Mouse (Mus musculus): ENCODE measurements at regions not wholly inside any gene's neighbourhood (a gene's known extent, or its start where the extent isn't known, plus 50 kb on each side); places are given as distances from the start of the nearest gene placed in this dataset.
"Not testable (repeated sequence)": the region's sequence is repeated elsewhere in the genome, so short reads cannot be mapped to it uniquely, and the experiment has no call there.

DNA sequence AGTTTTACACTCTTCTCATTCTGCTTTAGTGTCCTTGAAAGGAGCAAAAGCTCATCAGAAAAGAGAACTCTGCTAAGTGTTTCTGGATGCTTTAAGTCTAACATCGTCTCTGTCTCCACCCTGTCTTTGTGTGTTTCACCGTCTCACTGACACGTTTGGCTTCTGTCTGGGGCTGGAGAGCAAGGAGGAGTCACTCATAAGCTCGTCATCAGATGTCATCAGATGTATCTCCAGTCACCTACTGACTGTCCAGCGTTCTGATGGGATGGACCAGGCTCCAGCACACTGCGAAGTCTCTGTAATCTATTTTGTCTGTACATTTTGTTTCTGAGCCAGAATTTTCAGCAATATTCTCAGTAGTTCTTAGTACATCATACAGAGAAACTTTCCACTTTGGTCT lies 283.4 kb upstream of the Arglu1 start:
- no peak for DNase-seq

DNA sequence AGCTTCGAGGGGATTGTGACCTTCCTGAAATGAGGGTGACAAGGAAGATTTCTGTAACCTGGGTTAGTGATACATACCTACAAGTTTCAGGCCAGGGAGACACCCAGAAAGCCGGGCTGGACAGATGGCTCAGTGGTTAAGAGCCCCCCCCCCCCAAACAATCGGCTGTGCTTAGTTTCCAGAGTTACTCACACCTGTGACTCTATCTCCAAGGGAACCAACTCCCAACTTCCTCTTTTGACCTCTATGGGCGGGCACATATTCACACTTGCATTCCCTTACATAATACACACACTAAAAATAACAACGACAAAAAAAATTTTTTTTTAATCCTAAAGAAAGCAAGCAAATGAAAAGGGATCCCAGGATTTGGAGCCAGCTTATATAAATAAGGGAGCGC lies 283.0 kb upstream of the Arglu1 start:
- DNase-seq: no peak

DNA sequence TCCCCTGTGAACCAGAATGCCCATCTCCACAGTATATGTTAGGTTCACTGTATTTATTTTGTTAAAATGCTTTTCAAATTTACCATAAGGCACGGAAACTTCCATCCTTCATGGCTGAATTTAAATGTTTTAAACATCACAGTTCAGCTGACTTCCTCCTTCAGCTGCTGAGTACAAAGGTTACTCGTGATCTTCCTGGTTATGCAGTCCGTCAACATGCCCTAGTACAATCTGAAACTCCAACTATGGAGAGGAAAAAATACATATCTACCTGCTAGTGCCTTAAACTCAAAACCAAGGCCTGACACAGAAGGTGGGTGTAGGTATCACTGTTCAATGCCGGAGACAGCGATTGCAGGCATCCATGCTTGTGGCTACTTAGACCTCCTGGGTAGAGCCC lies 280.5 kb upstream of the Arglu1 start:
- no peak for DNase-seq

DNA sequence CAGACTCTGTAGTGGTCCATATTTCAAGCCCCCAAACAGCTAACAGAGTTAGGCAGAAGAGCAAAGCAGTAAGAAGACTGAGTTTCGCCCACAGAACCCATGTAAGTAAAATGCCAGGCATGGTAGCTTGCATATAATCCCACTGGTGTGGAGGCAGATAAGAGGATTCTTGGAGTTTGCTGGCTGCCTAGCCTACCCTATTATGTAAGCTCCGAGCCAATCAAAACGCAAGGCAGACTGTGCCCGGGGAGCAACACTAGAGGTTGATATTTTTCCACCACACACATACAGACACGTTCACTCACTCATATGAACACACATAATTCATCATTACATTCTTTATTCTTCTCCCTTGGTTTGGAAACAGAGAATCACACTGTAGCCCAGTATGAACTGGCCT lies 280.0 kb upstream of the Arglu1 start:
- DNase-seq: no peak

DNA sequence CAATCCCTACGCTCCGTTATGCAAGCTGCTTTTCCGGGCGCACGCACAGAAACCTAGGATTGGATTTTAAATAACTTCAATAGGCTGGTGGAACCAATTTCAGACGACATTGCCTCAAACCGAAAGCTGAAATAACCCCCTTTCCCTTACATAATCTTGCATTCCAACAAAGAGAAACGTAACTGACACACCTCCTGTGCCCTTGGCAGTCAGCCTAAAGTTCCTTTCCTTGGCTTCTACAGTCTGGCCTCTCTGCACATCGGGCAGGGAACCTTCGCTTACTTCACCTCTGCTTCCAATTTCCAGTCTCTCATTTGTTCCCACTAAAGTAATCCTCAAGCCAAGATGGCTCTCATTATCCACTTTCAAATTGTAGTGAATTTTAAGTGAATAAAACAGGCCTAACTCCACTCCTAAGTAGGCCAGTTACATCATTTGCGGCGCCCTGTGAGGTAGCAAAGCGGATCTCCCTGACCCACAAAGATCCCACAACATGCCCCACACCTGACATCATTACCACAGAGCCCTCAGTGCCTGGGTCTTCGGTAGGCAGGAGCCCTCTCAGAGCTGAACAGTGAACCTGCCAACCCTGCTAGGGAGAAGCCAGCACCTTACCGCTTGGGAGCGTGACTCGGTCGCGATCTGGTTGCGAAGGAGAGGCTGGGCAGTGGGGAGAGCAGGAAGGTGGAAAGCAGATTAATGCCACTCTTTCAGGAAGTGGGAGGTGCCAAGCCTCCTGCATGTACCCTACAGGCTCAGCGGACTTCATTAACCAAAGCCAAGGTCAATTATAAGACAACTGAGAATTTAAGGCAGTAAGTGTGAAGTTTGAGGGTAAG lies 279.0 kb upstream of the Arglu1 start:
- no peak for DNase-seq

DNA sequence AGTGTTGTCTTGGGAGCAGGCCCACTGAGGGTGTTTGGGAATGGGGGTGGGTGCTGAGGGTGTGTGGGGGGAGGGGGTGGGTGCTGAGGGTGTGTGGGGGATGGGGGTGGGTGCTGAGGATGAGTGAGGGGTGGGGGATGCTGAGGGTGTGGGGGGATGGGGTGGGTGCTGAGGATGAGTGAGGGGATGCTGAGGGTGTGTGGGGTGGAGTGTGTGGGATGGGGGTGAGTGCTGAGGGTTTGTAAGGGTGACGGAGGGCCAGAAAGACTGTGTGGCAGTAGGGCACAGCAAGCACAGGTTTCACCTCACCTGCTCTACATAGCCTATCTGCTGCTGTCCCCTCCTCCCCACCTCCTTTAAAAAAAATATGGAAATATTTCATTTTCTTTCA lies 276.3 kb upstream of the Arglu1 start:
- DNase-seq: no peak

DNA sequence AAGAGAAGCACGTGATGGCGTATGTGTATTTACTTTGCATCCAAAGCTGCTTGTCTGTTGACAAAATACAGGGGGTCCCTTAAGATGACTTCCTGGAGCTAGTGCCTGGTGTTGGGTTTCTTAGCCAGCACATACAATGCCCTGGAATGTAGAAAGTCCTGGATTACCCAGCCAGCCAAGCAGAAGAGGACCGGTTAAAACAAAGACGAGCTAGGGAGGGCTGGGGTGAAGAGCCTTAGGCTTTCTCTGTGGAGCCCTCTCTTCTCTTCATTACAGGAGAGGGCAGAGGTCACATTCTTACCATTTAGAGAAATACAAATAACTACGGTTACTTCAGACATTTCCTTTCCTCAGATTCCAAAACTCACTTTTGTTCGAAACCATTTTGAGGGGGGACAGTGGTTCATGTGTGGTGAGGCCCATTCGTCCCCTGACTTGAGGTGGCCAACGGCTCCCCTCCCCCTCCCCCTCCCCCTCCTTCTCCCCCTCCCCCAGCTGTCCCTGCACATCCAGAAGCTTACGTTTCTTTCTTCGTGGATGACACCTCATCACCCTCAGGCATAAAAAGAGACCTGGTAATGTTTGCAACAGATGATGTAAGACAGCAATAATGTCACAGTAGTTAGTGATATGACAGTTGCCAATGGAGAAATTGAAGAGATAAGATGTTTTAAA lies 275.8 kb upstream of the Arglu1 start:
- no peak for DNase-seq

DNA sequence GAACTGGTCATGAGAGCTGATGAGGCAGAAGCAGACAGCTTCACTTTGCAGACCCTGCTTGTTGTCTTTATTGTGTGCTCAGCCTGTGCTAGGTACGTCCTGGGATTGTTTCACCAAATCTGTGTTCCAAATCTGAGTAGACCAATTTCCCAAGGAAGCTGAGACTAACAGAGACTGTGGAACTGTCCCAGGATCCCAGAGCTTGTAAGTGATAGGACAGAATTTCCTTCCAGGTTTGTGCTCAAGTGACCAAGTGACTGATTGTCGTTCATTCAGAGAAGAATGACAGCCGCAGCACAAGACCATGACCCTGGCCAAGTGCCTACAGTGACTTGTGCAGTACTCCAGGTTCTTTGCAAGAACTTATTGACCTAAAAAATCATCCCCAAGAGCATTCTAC lies 269.9 kb upstream of the Arglu1 start:
- no peak for DNase-seq

DNA sequence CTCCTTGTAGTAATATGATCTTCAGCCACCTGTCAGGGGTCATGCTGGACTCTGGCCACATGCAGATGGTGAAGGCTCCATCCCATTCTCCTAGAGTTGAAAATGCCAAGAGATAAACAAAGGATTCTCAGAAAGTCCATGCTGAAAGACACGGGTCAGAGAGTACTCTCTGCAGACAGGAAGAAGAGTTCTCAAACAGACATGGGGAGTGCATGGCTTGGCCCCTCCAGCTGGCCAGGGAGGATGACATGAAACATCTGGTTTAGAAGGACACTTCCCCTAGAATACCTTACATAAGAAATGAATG lies 269.4 kb upstream of the Arglu1 start:
- no peak for DNase-seq

DNA sequence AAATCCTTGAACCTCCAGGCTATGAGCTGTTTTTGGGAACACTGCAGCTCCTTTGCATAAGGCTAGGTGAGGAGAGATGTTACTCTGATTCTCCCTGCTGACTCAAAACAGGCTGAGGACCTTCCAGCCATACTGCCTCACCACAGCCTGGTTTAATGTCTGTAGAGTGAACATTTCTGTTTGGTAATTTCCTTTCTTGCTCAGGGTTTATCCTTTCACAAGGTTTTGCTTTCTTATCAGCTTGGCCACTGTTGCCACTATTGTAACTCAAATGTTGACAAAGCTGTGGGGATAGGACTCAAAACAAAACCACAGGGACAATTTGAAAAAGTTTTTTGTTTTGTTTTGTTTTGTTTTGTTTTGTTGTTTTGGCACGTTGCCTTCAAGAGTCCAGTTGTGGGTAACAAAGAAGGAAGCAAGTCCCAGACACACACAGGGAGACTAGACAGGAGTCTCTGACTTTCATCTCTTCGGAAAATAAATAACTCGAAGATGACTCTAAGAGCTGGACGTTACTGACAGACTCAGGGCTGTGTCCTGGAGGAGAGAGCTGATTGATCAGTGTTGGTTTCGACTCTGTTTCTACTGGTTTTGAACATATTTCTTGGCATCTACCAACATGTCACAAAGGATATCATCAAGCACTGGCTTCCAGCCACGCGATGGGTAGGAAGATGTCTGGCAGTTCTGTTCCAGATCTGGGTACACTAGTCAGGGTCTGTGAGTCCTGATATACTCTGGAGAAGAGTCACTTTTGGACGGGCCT lies 268.9 kb upstream of the Arglu1 start:
- no peak for DNase-seq

DNA sequence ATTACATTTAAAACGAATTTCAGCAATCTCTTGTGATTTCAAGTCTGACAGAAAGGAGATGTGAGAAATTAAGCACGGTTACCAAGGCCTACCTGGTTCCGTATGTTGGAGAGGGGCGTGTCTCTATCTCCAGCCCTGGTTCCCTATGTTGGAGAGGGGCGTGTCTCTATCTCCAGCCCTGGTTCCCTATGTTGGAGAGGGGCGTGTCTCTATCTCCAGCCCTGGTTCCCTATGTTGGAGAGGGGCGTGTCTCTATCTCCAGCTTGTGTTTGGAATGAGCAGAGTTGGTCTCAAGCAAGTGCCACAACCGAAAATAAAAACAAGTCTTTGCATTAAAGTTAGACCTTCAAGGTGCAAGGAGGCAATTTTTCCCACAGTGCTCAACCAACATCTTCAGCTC lies 267.8 kb upstream of the Arglu1 start:
- not testable (repeated sequence) for DNase-seq

DNA sequence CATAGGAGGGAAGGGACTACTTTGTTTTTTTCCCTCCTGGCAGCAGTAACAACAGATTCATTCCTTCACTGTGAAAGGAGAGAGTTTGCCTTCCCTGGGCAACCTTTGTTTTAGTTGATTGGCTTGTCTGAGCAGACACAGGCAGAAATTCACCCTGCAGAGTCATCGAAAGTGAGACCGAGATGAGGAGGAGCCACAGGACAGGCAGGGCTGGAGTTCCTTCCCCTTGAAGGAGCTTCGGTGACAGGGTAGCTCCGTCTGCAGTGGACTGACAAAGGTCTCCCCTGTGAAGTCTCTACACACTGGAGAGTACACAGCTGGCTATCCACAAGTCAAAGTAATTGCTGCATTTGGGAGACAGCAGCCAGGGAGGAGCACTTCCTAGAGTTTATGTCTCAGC lies 261.9 kb upstream of the Arglu1 start:
- no peak for DNase-seq

DNA sequence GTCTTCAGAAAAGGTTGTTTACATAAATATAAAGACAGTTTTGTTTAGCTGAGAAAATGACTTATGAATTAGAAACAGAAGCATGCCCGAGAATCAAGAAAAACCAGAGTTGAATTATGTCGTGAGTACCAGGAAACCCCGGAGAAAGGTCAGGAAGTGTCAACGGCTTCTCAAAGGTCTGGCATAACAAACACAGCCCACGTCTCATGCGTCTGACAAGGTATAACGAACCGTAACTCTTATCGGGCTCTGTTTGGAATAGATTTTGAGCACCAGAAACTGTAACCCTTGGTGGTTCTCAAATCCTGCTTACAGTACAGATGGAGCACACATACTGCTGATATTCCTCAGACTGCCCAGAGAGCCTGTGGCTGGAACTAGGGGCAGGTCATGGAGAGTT lies 260.9 kb upstream of the Arglu1 start:
- no peak for DNase-seq

DNA sequence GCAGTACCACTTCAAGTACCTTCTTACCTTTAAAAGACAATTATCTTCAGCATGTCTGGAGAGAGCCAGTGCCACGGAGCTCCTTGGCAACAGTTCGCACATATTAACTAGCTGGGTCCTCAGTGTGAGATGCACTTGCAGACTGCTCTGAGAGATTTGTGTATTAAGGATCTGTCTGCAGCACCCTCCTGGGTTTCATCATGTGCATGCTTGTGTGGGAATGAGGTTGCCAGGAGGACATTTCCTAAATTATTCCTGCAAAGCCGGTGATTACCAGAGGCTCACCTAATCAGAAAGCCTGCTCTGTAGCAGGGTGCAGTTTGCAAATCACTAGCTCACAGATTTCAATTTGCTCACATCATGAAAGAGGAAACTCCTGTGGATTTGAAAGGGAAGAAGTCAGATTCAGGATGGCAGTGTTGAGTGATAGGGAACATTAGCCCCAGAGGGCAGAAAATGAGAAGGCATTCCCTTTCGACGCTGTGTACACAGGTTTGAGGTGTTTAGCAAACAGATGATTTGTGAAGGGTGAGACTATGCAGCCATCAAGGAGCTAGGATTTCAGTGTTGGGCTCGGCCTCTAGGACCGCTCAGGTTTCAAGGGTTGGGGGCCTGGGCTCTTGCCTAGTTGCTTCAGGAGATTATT lies 257.3 kb upstream of the Arglu1 start:
- DNase-seq: no peak

DNA sequence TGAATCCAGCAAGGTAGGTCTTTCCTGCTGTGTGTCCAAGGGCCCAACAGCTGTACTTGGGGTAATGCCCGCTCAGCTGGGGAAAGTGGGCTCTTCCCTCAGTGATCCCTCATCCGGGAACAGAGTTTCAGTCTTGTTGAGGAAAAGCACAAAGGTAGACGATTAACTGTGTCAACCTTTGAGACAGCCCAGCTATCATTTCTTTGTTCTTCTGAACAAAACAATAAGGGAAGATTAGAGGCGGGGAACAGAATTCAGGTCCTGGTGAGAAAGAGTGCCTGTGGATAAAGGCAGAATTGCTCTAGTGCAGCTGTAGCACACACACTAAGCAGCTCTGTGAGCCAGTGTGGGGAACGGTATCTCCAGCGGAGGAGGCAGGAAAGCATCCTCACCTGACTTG lies 252.7 kb upstream of the Arglu1 start:
- no peak for DNase-seq

DNA sequence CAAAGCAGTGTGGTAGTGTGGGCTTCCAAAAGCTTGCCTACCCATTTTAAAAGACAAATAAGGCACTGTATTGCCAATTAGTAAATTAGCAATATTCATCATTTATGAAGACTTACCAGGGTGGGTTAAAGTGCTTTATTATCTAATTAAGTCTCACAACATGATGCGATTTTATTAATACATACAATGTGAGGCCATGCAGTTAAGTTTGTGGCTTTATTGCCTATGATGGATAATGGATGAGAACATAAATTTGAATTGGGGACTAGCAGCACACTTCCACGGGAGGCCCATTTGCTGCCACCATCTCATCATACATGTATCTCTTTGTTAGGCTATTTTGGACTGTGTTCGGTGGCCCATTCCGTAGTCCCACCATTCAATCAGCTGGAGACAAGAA lies 250.6 kb upstream of the Arglu1 start:
- no peak for DNase-seq

DNA sequence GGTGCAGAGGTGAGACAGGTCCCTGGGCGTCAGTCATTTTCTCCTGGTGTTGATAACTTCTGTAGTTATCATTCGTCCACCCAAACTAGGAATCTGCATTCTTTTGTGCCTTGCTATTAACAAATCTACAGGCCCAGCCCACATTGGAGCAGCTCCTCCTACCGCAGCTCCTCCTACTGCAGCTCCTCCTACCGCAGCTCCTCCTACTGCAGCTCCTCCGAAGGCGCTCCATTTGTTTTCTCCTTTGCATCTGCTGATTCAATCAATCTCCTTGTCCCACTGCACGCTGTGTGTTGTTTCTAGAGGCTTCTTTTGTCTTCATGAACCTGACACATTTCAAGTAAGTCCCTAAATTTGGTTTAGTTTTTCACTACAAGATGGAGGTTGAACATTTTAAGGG lies 248.2 kb upstream of the Arglu1 start:
- no peak for DNase-seq

DNA sequence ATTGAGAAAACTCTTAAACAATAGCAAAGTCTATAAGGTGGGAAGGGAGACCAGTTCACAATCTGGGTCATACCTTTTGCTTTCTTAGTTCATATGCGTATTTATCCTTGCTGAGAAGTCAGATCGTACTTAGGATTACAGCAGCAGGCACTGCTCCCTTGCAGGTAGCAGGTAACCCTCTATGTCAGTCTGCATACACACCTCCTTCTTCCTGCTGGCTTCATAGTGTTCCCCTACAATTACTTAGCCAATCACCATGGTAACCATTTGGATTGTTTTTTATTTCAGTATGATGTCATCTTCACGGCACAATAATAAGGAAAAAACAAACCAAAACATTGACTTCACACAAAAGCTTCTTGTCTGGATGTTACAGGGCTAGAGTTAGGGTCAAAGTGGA lies 242.1 kb upstream of the Arglu1 start:
- DNase-seq: no peak

DNA sequence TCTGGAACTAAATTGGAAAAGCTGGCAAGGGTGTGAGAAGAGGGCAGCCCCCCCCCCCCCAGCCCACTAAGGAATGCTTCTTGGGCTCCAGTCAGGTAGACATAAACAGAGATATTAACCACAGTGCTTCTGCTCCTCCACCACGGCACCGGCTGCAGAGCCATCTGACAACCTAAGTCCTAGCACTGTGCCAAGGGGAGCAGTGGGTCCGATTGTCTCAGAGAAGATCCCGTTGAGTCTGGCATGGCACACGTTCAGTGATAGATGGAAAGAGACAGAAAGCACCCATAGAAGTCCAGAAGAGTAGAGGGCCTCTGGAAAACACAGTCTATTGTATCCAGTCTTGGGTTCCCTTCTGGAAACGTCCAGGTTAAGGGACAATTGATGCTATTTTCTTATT lies 241.4 kb upstream of the Arglu1 start:
- DNase-seq: no peak

DNA sequence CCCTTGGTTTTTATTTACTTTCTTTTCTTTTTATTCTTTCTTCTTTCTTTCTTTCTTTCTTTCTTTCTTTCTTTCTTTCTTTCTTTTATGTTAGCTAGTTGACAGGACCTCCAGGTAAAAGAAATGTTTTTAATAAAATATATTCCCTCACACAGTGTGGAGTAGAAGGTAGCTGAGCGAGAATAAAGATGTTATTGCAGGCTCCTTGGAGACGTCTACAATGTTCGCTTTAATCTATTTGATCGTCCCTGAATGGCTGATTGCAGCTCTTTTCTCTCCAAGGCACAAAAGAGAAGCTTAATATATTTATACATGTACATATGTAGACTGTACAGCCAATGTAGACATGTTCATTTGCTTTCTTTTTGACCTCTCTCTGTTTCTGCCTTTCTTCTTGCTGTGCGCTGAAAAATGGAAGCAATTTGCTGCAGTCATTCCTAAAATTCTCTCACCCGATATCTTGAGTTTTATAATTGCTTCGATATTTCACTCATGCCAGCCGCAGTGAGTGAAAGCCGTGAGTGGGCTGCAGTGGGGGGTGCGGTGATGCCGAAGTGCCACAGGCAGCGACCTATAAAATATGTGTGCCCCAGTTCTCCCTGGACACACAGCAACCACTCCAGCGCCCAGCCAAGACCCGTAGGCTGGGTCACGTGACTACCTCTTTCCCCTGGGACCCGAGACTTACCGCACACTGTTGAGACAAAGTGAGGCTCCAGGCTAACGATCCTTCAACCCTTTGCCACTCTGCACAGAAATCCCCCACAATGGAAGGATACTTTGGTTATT lies 237.9 kb upstream of the Arglu1 start:
- DNase-seq: no peak

DNA sequence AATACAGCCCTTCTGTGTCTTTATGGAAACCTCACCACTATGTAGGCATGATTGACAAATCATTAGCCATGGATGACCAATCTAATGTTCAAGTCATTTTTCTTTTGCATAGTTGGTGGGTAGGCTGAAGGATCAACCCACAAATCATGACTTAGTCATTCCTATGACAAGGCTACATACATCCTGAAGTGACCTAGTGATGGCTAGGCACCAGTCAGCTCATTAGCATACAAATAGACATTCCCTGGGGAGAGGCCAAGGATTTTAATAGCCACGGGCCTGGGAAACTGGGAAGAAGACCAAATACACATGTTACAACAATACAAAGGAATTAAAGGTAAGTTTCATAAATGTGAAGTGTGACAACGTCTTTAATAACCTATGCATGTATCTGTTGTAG lies 231.1 kb upstream of the Arglu1 start:
- DNase-seq: no peak

DNA sequence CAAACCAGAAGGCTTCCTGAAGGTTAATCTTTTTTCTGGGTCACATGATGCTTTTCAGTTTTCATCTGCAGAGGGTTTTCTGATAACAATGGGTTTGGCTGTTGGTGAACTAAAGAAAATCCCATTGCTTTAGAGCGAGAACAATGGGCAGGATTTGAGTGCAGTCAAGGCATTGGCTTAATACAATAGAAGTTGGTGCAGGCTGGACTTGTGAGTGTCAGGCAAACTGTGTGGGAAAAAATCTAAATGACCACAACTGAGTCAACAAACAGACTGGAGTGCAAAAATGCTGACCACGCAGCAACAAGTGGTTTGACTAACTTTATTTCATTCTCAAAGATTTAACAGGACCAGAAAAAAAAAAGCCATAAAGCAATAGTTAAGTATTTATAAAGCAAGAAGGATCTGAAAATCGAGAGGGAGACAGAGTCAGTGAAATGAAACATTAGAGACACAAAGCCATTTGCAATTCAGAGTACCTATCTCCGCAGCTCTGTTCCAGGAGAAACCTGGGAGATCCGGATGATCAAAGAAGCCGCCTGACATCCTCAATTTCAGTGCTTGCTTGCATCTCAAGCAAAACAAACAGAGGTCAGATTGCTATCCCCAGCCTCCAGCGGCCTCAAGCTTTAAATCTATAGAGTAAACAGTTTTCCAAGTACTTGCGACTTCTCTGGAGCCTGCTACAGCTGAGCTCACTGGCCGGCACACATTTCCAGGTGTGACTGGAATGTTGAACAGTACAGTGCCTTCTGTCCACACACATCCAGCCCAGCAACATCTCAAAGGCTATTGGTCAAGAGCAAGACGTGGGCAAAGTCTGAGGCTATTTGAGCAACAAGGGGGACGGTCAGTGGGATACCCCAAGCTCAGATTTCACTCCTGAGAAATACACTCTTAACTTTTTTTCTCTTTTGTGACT lies 229.5 kb upstream of the Arglu1 start:
- no peak for DNase-seq
